Mouse (Mus musculus): ENCODE results near the gene Olfr780. TPM values are rescaled to one million over a fixed set of nuclear protein-coding genes. Genes with fewer than 3 reads are reported as not detected.
"Not testable (repeated sequence)": the region's sequence is repeated elsewhere in the genome, so short reads cannot be mapped to it uniquely, and the experiment has no call there.

Gene Olfr780
- not detected in 2 replicates for polyA plus RNA-seq (2012; rRNA removed)

GRCm38 (mm10) chr10:129317817-129318216, at the start of gene Olfr780:
TSS of gene Olfr780 (plus strand) at chr10:129318117.
- Histone ChIP-seq H3K4me1 (replicated peaks; ENCODE audit: control insufficient read depth, insufficient read depth, low read length) (no peaks in the 10 kb centered on the region), H3K36me3 (ENCODE audit: control insufficient read depth, insufficient read depth, low read length) (no peaks in the 10 kb centered on the region), H3K4me3 (ENCODE audit: control insufficient read depth, insufficient read depth, low read length) (no peak within 1 kb of the TSS), H3K27me3 (ENCODE audit: control insufficient read depth, insufficient read depth, low read length) (no peaks in the 10 kb centered on the region), H3K27ac (ENCODE audit: control insufficient read depth, insufficient read depth, low read length) (no peak within 1 kb of the TSS)
- DNase-seq, result no peak
- TF ChIP-seq POLR2A (IDR thresholded peaks at IDR 0.05; ENCODE audit: control insufficient read depth, extremely low read depth, insufficient read depth, low read length, poor library complexity), result no peak
- TF ChIP-seq CTCF (IDR thresholded peaks at IDR 0.05; ENCODE audit: borderline replicate concordance, control insufficient read depth, extremely low read depth, insufficient read depth, low read length, poor library complexity), result no peak
- 91% methylated on average over 3 of the region's 3 CpGs for WGBS

DNA sequence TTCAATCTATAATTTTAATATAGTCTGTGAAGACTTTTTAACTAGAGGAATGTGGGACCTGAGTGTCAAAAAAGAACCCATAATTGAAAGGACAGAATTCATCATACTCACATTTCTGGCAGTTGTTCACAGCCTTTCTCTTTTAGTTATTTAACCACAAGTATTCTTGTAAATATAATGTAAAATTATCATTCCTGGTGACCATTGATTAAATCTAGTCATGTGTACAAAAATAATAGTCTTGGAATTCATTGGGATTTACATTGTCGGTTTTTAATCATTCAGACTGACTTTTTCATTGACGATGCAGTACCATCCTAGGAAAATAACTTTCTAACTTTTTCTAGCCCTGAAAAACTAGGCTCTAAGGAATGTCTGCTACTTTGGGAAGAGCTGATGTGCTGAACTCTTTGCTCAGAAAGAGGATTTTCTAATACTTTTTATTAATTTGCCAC, 46.8 kb upstream of the Olfr780 start, which contains the start of gene Olfr777:
Gene Olfr777, minus strand, starts transcription at position 405 of the 455 bp plus-strand sequence.
- 96% methylated on average over 2 of the region's 2 CpGs for WGBS

DNA sequence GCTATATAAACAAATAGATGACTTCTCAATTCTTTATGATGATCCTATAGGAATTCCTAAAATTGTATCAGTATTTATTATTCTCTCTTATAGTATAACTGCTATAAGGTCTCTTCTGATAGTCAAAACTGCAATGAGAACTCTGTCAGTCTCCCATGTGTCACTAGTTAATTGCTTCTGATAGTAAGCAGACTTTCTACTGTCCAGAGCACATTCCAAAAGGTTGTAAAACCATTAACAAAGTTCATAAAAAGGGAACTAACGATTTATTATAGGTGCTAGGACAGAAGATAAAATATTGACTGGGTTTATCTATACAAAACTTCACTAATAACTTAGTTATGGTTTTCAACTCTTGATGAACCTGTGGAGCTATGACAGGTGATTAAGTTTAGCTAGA, 4.9 kb upstream of the Olfr780 start:
- H3K27ac ChIP-seq (ENCODE audit: control insufficient read depth, insufficient read depth, low read length); H3K4me1 ChIP-seq (replicated peaks; ENCODE audit: control insufficient read depth, insufficient read depth, low read length); H3K36me3 ChIP-seq (ENCODE audit: control insufficient read depth, insufficient read depth, low read length); H3K4me3 ChIP-seq (ENCODE audit: control insufficient read depth, insufficient read depth, low read length); H3K27me3 ChIP-seq (ENCODE audit: control insufficient read depth, insufficient read depth, low read length); DNase-seq: not testable (repeated sequence)
- WGBS, result 55% methylated on average over 1 of the region's 1 CpGs

More for the DNA sequence above, 46.8 kb upstream of the Olfr780 start, which contains the start of gene Olfr777:
- TF ChIP-seq POLR2A (IDR thresholded peaks at IDR 0.05; ENCODE audit: control insufficient read depth, extremely low read depth, insufficient read depth, low read length, poor library complexity) (no peak), CTCF (IDR thresholded peaks at IDR 0.05; ENCODE audit: borderline replicate concordance, control insufficient read depth, extremely low read depth, insufficient read depth, low read length, poor library complexity) (no peak)
- Histone ChIP-seq H3K27ac (ENCODE audit: control insufficient read depth, insufficient read depth, low read length) (no peak within 1 kb of the TSS), H3K4me1 (replicated peaks; ENCODE audit: control insufficient read depth, insufficient read depth, low read length) (no peaks in the 10 kb centered on the region), H3K36me3 (ENCODE audit: control insufficient read depth, insufficient read depth, low read length) (no peaks in the 10 kb centered on the region), H3K27me3 (ENCODE audit: control insufficient read depth, insufficient read depth, low read length) (no peaks in the 10 kb centered on the region), H3K4me3 (ENCODE audit: control insufficient read depth, insufficient read depth, low read length) (no peak within 1 kb of the TSS)
- no peak for DNase-seq

GRCm38 (mm10) chr10:129313521-129313920, 4.4 kb upstream of the Olfr780 start:
- 60% methylated on average over 1 of the region's 1 CpGs for WGBS
- not testable (repeated sequence) for H3K4me3 ChIP-seq (ENCODE audit: control insufficient read depth, insufficient read depth, low read length); H3K4me1 ChIP-seq (replicated peaks; ENCODE audit: control insufficient read depth, insufficient read depth, low read length); H3K36me3 ChIP-seq (ENCODE audit: control insufficient read depth, insufficient read depth, low read length); DNase-seq; H3K27ac ChIP-seq (ENCODE audit: control insufficient read depth, insufficient read depth, low read length); H3K27me3 ChIP-seq (ENCODE audit: control insufficient read depth, insufficient read depth, low read length)

GRCm38 (mm10) chr10:129328554-129328953, 10.6 kb downstream of the Olfr780 start, which contains the start of gene Olfr781:
TSS of gene Olfr781 (plus strand) at chr10:129328854.
- Histone ChIP-seq H3K4me3 (ENCODE audit: control insufficient read depth, insufficient read depth, low read length) (no peak within 1 kb of the TSS), H3K27me3 (ENCODE audit: control insufficient read depth, insufficient read depth, low read length) (no peaks in the 10 kb centered on the region), H3K27ac (ENCODE audit: control insufficient read depth, insufficient read depth, low read length) (no peak within 1 kb of the TSS), H3K4me1 (replicated peaks; ENCODE audit: control insufficient read depth, insufficient read depth, low read length) (no peaks in the 10 kb centered on the region), H3K36me3 (ENCODE audit: control insufficient read depth, insufficient read depth, low read length) (no peaks in the 10 kb centered on the region)
- DNase-seq, result no peak
- TF ChIP-seq POLR2A (IDR thresholded peaks at IDR 0.05; ENCODE audit: control insufficient read depth, extremely low read depth, insufficient read depth, low read length, poor library complexity), result no peak
- TF ChIP-seq CTCF (IDR thresholded peaks at IDR 0.05; ENCODE audit: borderline replicate concordance, control insufficient read depth, extremely low read depth, insufficient read depth, low read length, poor library complexity), result no peak

DNA sequence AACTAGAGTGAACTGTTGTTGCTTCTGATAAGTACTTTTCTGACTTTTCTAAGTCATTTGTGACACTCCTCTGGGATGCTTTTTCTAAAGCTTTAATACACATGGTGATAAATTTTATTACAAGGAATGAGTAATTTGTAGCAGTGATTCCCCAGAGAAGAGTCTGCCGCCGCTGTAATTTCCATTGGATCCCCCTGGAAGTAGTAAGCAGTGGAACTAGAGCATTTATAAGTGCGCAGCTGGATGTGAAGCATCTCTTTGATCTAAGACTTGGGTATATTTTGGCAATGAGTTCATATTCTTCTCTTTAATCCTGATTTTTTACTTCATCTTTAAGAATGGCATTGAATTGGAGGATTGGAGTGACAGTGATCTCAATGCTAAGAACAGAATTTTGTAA, 30.6 kb downstream of the Olfr780 start, which contains the start of gene Olfr782:
Gene Olfr782, plus strand, starts transcription at position 301 of the 400 bp plus-strand sequence.
- WGBS, result 93% methylated on average over 3 of the region's 3 CpGs
- TF ChIP-seq CTCF (IDR thresholded peaks at IDR 0.05; ENCODE audit: borderline replicate concordance, control insufficient read depth, extremely low read depth, insufficient read depth, low read length, poor library complexity) (no peak), POLR2A (IDR thresholded peaks at IDR 0.05; ENCODE audit: control insufficient read depth, extremely low read depth, insufficient read depth, low read length, poor library complexity) (no peak)
- H3K27ac ChIP-seq (ENCODE audit: control insufficient read depth, insufficient read depth, low read length), result no peak within 1 kb of the TSS
- H3K27me3 ChIP-seq (ENCODE audit: control insufficient read depth, insufficient read depth, low read length), result no peaks in the 10 kb centered on the region
- no peak for DNase-seq
- H3K4me3 ChIP-seq (ENCODE audit: control insufficient read depth, insufficient read depth, low read length), result no peak within 1 kb of the TSS
- no peaks in the 10 kb centered on the region for H3K4me1 ChIP-seq (replicated peaks; ENCODE audit: control insufficient read depth, insufficient read depth, low read length)
- no peaks in the 10 kb centered on the region for H3K36me3 ChIP-seq (ENCODE audit: control insufficient read depth, insufficient read depth, low read length)

- H3K4me3 ChIP-seq (ENCODE audit: control insufficient read depth, insufficient read depth, low read length); H3K27me3 ChIP-seq (ENCODE audit: control insufficient read depth, insufficient read depth, low read length); H3K27ac ChIP-seq (ENCODE audit: control insufficient read depth, insufficient read depth, low read length); DNase-seq; H3K36me3 ChIP-seq (ENCODE audit: control insufficient read depth, insufficient read depth, low read length); H3K4me1 ChIP-seq (replicated peaks; ENCODE audit: control insufficient read depth, insufficient read depth, low read length): not testable (repeated sequence)
- 80% methylated on average over 2 of the region's 2 CpGs for WGBS
Measured at GRCm38 (mm10) chr10:129352475-129352874, 34.6 kb downstream of the Olfr780 start.

DNA sequence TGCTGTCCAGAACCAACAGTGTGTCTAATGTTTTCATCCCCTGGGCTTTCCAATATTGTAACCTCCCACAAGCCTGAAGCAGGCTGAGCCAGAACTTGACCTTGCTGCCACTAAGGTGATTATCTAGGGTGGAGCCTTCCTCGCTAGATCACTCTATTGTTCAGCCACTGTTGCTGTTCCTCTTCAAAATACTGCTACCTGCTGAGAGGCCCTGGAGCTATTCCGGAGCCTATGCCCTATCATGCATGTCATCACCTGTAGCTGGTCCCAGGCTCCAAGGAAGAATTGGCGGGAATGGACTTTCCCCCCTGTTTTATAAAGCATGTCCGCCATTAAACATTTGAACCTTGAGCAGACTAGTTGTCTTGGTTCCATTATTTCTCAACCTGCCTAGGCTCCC, 38.6 kb downstream of the Olfr780 start:
- H3K4me1 ChIP-seq (replicated peaks; ENCODE audit: control insufficient read depth, insufficient read depth, low read length); H3K36me3 ChIP-seq (ENCODE audit: control insufficient read depth, insufficient read depth, low read length); H3K27ac ChIP-seq (ENCODE audit: control insufficient read depth, insufficient read depth, low read length); DNase-seq; H3K4me3 ChIP-seq (ENCODE audit: control insufficient read depth, insufficient read depth, low read length); H3K27me3 ChIP-seq (ENCODE audit: control insufficient read depth, insufficient read depth, low read length): not testable (repeated sequence)
- WGBS, result 89% methylated on average over 4 of the region's 4 CpGs
